Mouse (Mus musculus) midbrain, embryonic 14.5 days (tissue): ENCODE measurements around the gene Mapkap1. TPM values are rescaled to one million over a fixed set of nuclear protein-coding genes. Genes with fewer than 3 reads are reported as not detected.
A peak's percentile ranks its signal among the peaks of the same experiment; 100 is the strongest.

Experiments
- ATAC-seq: fragments of 200-750 bp; cut with Nextera tagmentation; 2 replicates; pipeline ENCODE4 v1.8.0; 2017; ENCODE audit warnings: moderate number of reproducible peaks, moderate library complexity; ENCODE audit not compliant: low FRiP score, low TSS enrichment
- DNase-seq: peaks from one replicate; pipeline ENCODE4 v3.0.0-alpha.2; 2015
- H3K27ac ChIP-seq: fragments of 300-500 bp; sonication (generic); replicated peaks from 2 replicates; pipeline ENCODE4 v1.5.1; 2014; ENCODE audit warnings: mild to moderate bottlenecking, low read depth, low read length, moderate library complexity
- H3K27me3 ChIP-seq: fragments of 300-500 bp; sonication (generic); 2 replicates; pipeline ENCODE4 v1.6.1; 2014; ENCODE audit warnings: low read length, control low read depth, mixed read lengths; ENCODE audit not compliant: control insufficient read depth, insufficient read depth
- H3K36me3 ChIP-seq: fragments of 300-500 bp; sonication (generic); 2 replicates; pipeline ENCODE4 v1.6.1; 2014; ENCODE audit warnings: low read length, control low read depth; ENCODE audit not compliant: control insufficient read depth, insufficient read depth
- H3K4me1 ChIP-seq: fragments of 300-500 bp; sonication (generic); 2 replicates; pipeline ENCODE4 v1.6.1; 2014; ENCODE audit warnings: mild to moderate bottlenecking, antibody characterized with exemption, low read length, control low read depth; ENCODE audit not compliant: control insufficient read depth, insufficient read depth
- H3K4me2 ChIP-seq: fragments of 300-500 bp; sonication (generic); 2 replicates; pipeline ENCODE4 v1.6.1; 2014; ENCODE audit warnings: mild to moderate bottlenecking, low read length, moderate library complexity
- H3K4me3 ChIP-seq: fragments of 300-500 bp; sonication (generic); replicated peaks from 2 replicates; pipeline ENCODE4 v1.5.1; 2014; ENCODE audit warnings: low read depth, low read length
- H3K9ac ChIP-seq: fragments of 300-500 bp; sonication (generic); replicated peaks from 2 replicates; pipeline ENCODE4 v1.6.1; 2014; ENCODE audit warnings: mild to moderate bottlenecking, low read length, moderate library complexity
- H3K9me3 ChIP-seq: fragments of 300-500 bp; sonication (generic); 2 replicates; pipeline ENCODE4 v1.6.1; 2016; ENCODE audit warnings: low read length, control low read depth, mixed read lengths; ENCODE audit not compliant: control insufficient read depth
- WGBS: fragments of 180-500 bp; shearing (Covaris S2); extraction: QIAGEN DNeasy Blood & Tissue Kit; methylation state at CpG from one replicate; pipeline ENCODE4 v1.1.7; 2014; 5-methylcytosine and 5-hydroxymethylcytosine counted together
- polyA plus RNA-seq: library from polyadenylated mRNA; unstranded; fragments of >200 nt; fragmentation: Nextera tagmentation; extraction: Ambion mirVana; gene quantifications from 2 replicates; pipeline ENCODE4 v1.2.1, GENCODE M21; 2014

Mapkap1 gene
- polyA plus RNA-seq, 1 experiment from 2014 or later = 94.6 TPM

- no peaks in the 10 kb centered on the region for H3K9me3 ChIP-seq
- WGBS = 47% methylated on average over 3 of the region's 3 CpGs
- H3K27ac ChIP-seq = no peak overlapping the region
- no peak overlapping the region for H3K4me2 ChIP-seq
- no peaks in the 10 kb centered on the region for H3K27me3 ChIP-seq
- H3K4me3 ChIP-seq = no peak overlapping the region
- peak; percentile 56 for DNase-seq
- ATAC-seq = no peak
- H3K4me1 ChIP-seq = peaks cover 21% of the 10 kb centered on the region
- no peaks in the 10 kb centered on the region for H3K36me3 ChIP-seq
- H3K9ac ChIP-seq = no peak overlapping the region
These were observed 125.3 kb downstream of the Mapkap1 start for GRCm38 (mm10) chr2:34531801-34532298.

- no peak for ATAC-seq
- Histone ChIP-seq H3K4me2 (no peak overlapping the region), H3K9me3 (no peaks in the 10 kb centered on the region), H3K4me3 (no peak overlapping the region), H3K36me3 (no peaks in the 10 kb centered on the region), H3K27me3 (no peaks in the 10 kb centered on the region), H3K9ac (no peak overlapping the region), H3K27ac (no peak overlapping the region), H3K4me1 (peaks cover 19% of the 10 kb centered on the region)
- WGBS = 80% methylated on average over 1 of the region's 1 CpGs
- DNase-seq = no peak
These were observed 125.8 kb downstream of the Mapkap1 start for GRCm38 (mm10) chr2:34532394-34532793.

- Histone ChIP-seq H3K27me3 (no peaks in the 10 kb centered on the region), H3K4me1 (peaks cover 19% of the 10 kb centered on the region), H3K9ac (no peak overlapping the region), H3K27ac (no peak overlapping the region), H3K4me2 (no peak overlapping the region), H3K4me3 (no peak overlapping the region), H3K9me3 (no peaks in the 10 kb centered on the region), H3K36me3 (no peaks in the 10 kb centered on the region)
- no peak for ATAC-seq
- DNase-seq = no peak
These were observed 126.7 kb downstream of the Mapkap1 start for GRCm38 (mm10) chr2:34533281-34533680.

GRCm38 (mm10) chr2:34534996-34535395, 128.4 kb downstream of the Mapkap1 start:
- H3K9me3 ChIP-seq = no peaks in the 10 kb centered on the region
- no peak overlapping the region for H3K9ac ChIP-seq
- no peak for ATAC-seq
- peak; percentile 87 for DNase-seq
- H3K4me1 ChIP-seq = peaks cover 17% of the 10 kb centered on the region
- no peaks in the 10 kb centered on the region for H3K27me3 ChIP-seq
- H3K4me2 ChIP-seq = peak overlapping the region; percentile 30
- H3K27ac ChIP-seq = peak overlapping the region; percentile 45
- WGBS = 34% methylated on average over 12 of the region's 12 CpGs
- no peak overlapping the region for H3K4me3 ChIP-seq
- no peaks in the 10 kb centered on the region for H3K36me3 ChIP-seq

GRCm38 (mm10) chr2:34537356-34537755, 130.8 kb downstream of the Mapkap1 start:
- H3K4me1 ChIP-seq = peaks cover 15% of the 10 kb centered on the region; the same call in 1 of the 2 replicates
- H3K4me3 ChIP-seq = no peak overlapping the region
- no peak overlapping the region for H3K27ac ChIP-seq
- no peaks in the 10 kb centered on the region for H3K9me3 ChIP-seq
- H3K4me2 ChIP-seq = no peak overlapping the region
- ATAC-seq = no peak
- no peaks in the 10 kb centered on the region for H3K36me3 ChIP-seq
- no peaks in the 10 kb centered on the region for H3K27me3 ChIP-seq
- DNase-seq = no peak
- no peak overlapping the region for H3K9ac ChIP-seq
- 77% methylated on average over 3 of the region's 3 CpGs for WGBS

- Histone ChIP-seq H3K9me3 (no peaks in the 10 kb centered on the region), H3K4me1 (peaks cover 11% of the 10 kb centered on the region; the same call in 1 of the 2 replicates), H3K4me3 (no peak overlapping the region), H3K27ac (peak overlapping the region; percentile 8; the same call in 1 of the 2 replicates), H3K27me3 (no peaks in the 10 kb centered on the region), H3K4me2 (no peak overlapping the region), H3K9ac (no peak overlapping the region), H3K36me3 (no peaks in the 10 kb centered on the region)
- ATAC-seq (no peak), DNase-seq (no peak)
- 62% methylated on average over 7 of the region's 7 CpGs for WGBS
These were observed 137.0 kb downstream of the Mapkap1 start for GRCm38 (mm10) chr2:34543581-34543980.

GRCm38 (mm10) chr2:34544021-34544420, 137.4 kb downstream of the Mapkap1 start:
- peaks cover 11% of the 10 kb centered on the region; the same call in 1 of the 2 replicates for H3K4me1 ChIP-seq
- H3K9me3 ChIP-seq = no peaks in the 10 kb centered on the region
- H3K27ac ChIP-seq = peak overlapping the region; percentile 8; the same call in 1 of the 2 replicates
- H3K9ac ChIP-seq = no peak overlapping the region
- 66% methylated on average over 3 of the region's 3 CpGs for WGBS
- H3K36me3 ChIP-seq = no peaks in the 10 kb centered on the region
- no peak overlapping the region for H3K4me3 ChIP-seq
- no peak for DNase-seq
- no peak for ATAC-seq
- H3K27me3 ChIP-seq = no peaks in the 10 kb centered on the region
- no peak overlapping the region for H3K4me2 ChIP-seq

GRCm38 (mm10) chr2:34544646-34545395, 138.2 kb downstream of the Mapkap1 start:
- H3K4me3 ChIP-seq = no peak overlapping the region
- peaks cover 11% of the 10 kb centered on the region; the same call in 1 of the 2 replicates for H3K4me1 ChIP-seq
- no peaks in the 10 kb centered on the region for H3K9me3 ChIP-seq
- no peaks in the 10 kb centered on the region for H3K36me3 ChIP-seq
- no peak overlapping the region for H3K9ac ChIP-seq
- ATAC-seq (no peak), DNase-seq (no peak)
- H3K4me2 ChIP-seq = no peak overlapping the region
- H3K27ac ChIP-seq = no peak overlapping the region
- WGBS = 92% methylated on average over 13 of the region's 13 CpGs
- H3K27me3 ChIP-seq = no peaks in the 10 kb centered on the region

GRCm38 (mm10) chr2:34546176-34546677, 139.7 kb downstream of the Mapkap1 start:
- no peak for ATAC-seq
- Histone ChIP-seq H3K4me3 (no peak overlapping the region), H3K27me3 (no peaks in the 10 kb centered on the region), H3K9me3 (no peaks in the 10 kb centered on the region), H3K4me2 (no peak overlapping the region), H3K9ac (no peak overlapping the region), H3K36me3 (no peaks in the 10 kb centered on the region), H3K27ac (no peak overlapping the region), H3K4me1 (peaks cover 2% of the 10 kb centered on the region; the same call in 1 of the 2 replicates)
- 89% methylated on average over 3 of the region's 3 CpGs for WGBS
- peak; percentile 23 for DNase-seq
